Mouse (Mus musculus): ENCODE measurements around the gene Calm3.

DNA sequence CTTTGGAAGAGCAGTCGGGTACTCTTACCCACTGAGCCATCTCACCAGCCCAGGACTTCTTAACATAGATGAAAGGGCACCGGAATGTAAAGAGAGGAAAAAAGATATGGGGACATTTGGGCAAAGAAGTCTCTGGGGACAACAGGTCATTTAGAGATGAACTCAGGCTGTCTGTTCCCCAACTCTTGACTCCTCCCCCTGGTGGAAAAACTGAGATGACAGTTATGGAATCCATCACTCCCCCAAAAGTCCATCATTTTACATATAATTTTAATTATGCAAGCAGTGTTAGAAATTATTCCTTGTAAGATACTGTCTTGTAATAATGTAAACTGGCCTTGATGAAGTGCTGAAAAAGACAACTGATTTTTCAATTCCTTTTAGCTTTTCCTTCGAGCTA lies 46.2 kb downstream of the Calm3 start:
- TF ChIP-seq POLR2A (IDR thresholded peaks at IDR 0.05; ENCODE audit: borderline replicate concordance, control insufficient read depth, low read depth, low read length) (no peak), CTCF (IDR thresholded peaks at IDR 0.05; ENCODE audit: control insufficient read depth, insufficient read depth, low read length) (no peak)
